Mouse (Mus musculus) midbrain, embryonic 12.5 days (tissue): ENCODE measurements around the gene Xpot. TPM values are rescaled to one million over a fixed set of nuclear protein-coding genes. Genes with fewer than 3 reads are reported as not detected.

ENCODE experiments used
- ATAC-seq: fragments of 200-750 bp; cut with Nextera tagmentation; 2 replicates; pipeline ENCODE4 v1.8.0; 2017; ENCODE audit warnings: low read depth, moderate TSS enrichment, moderate library complexity; ENCODE audit not compliant: low FRiP score
- H3K27ac ChIP-seq: fragments of 300-500 bp; sonication (generic); replicated peaks from 2 replicates; pipeline ENCODE4 v1.5.1; 2016; ENCODE audit warnings: mild to moderate bottlenecking
- H3K27me3 ChIP-seq: fragments of 300-500 bp; sonication (generic); 2 replicates; pipeline ENCODE4 v1.6.1; 2016; ENCODE audit warnings: mild to moderate bottlenecking
- H3K36me3 ChIP-seq: fragments of 300-500 bp; sonication (generic); 2 replicates; pipeline ENCODE4 v1.6.1; 2016
- H3K4me1 ChIP-seq: fragments of 300-500 bp; sonication (generic); 2 replicates; pipeline ENCODE4 v1.6.1; 2016
- H3K4me2 ChIP-seq: fragments of 300-500 bp; sonication (generic); replicated peaks from 2 replicates; pipeline ENCODE4 v1.6.1; 2016; ENCODE audit warnings: mild to moderate bottlenecking, moderate library complexity
- H3K4me3 ChIP-seq: fragments of 300-500 bp; sonication (generic); 2 replicates; pipeline ENCODE4 v1.5.1; 2016; ENCODE audit warnings: mild to moderate bottlenecking
- H3K9ac ChIP-seq: fragments of 300-500 bp; sonication (generic); replicated peaks from 2 replicates; pipeline ENCODE4 v1.6.1; 2016; ENCODE audit warnings: mild to moderate bottlenecking, moderate library complexity
- H3K9me3 ChIP-seq: fragments of 300-500 bp; sonication (generic); 2 replicates; pipeline ENCODE4 v1.6.1; 2016; ENCODE audit warnings: mild to moderate bottlenecking
- WGBS: fragments of 180-500 bp; shearing (Covaris S2); methylation state at CpG from one replicate; pipeline ENCODE4 v1.1.7; 2016; 5-methylcytosine and 5-hydroxymethylcytosine counted together
- polyA plus RNA-seq: library from polyadenylated mRNA; unstranded; fragments of >200 nt; fragmentation: Nextera tagmentation; extraction: Ambion mirVana; gene quantifications from 2 replicates; pipeline ENCODE4 v1.2.1, GENCODE M21; 2016

Xpot gene
- polyA plus RNA-seq, 1 experiment from 2014 or later = 52.3 TPM

- no peak overlapping the region for H3K9ac ChIP-seq
- no peak overlapping the region for H3K4me3 ChIP-seq
- no peaks in the 10 kb centered on the region for H3K4me1 ChIP-seq
- H3K4me2 ChIP-seq = no peak overlapping the region
- H3K9me3 ChIP-seq = no peaks in the 10 kb centered on the region
- no peak overlapping the region for H3K27ac ChIP-seq
- ATAC-seq = no peak
- peaks cover 80% of the 10 kb centered on the region for H3K36me3 ChIP-seq
- H3K27me3 ChIP-seq = no peaks in the 10 kb centered on the region
- WGBS = 88% methylated on average over 13 of the region's 13 CpGs
Observed at GRCm38 (mm10) chr10:121615146-121615870, 10.8 kb downstream of the Xpot start.

DNA sequence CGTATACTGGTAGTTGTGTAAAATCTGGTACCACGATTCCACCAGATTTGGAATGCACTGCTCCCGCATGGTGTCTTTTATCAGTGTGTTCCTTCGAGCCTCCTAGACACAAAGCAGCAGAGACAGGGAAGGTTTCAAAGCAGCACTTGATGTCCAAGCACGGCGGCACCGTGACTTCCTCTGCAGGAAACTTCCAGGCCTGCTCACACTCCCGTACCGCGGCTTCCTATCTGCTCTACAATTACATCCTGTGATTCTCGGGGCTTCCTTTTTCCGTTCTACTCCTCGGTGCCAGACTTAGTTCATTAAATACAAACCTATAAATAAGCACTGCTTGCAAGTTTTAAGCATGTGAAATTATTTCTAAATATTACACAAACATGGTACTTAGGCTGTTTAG lies 12.6 kb downstream of the Xpot start:
- Histone ChIP-seq H3K9me3 (no peaks in the 10 kb centered on the region), H3K4me1 (no peaks in the 10 kb centered on the region), H3K27ac (no peak overlapping the region), H3K9ac (no peak overlapping the region), H3K4me2 (no peak overlapping the region), H3K36me3 (peaks cover 84% of the 10 kb centered on the region), H3K27me3 (no peaks in the 10 kb centered on the region), H3K4me3 (no peak overlapping the region)
- 90% methylated on average over 13 of the region's 13 CpGs for WGBS
- ATAC-seq = no peak

GRCm38 (mm10) chr10:121612448-121612847 lies 13.7 kb downstream of the Xpot start:
- Histone ChIP-seq H3K27ac (no peak overlapping the region), H3K9me3 (no peaks in the 10 kb centered on the region), H3K4me2 (no peak overlapping the region), H3K36me3 (peaks cover 83% of the 10 kb centered on the region), H3K27me3 (no peaks in the 10 kb centered on the region), H3K9ac (no peak overlapping the region), H3K4me1 (no peaks in the 10 kb centered on the region), H3K4me3 (no peak overlapping the region)
- 90% methylated on average over 6 of the region's 6 CpGs for WGBS
- no peak for ATAC-seq

DNA sequence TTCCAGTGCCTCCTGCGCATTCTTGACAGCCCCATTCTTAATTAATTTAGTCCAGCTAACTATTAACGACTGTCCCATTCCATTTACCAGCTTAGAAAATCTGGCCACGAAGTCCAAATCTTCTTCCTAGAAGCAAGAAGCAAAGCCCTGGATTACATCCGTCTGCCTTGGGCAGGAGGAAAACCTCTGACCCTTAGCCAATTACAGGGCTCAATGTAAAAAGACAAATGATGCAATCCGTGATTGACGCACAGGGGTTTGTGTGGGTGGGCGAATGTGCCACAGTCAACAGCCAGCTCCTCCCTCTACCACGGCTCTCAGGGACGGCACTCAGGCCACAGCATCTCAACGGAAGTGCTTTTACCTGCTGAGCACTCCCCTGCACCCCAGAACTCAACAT lies 14.5 kb downstream of the Xpot start:
- no peaks in the 10 kb centered on the region for H3K9me3 ChIP-seq
- peaks cover 83% of the 10 kb centered on the region for H3K36me3 ChIP-seq
- H3K27ac ChIP-seq = no peak overlapping the region
- no peak overlapping the region for H3K4me3 ChIP-seq
- no peaks in the 10 kb centered on the region for H3K27me3 ChIP-seq
- no peaks in the 10 kb centered on the region for H3K4me1 ChIP-seq
- H3K4me2 ChIP-seq = no peak overlapping the region
- WGBS = 84% methylated on average over 10 of the region's 10 CpGs
- no peak overlapping the region for H3K9ac ChIP-seq
- ATAC-seq = no peak

- no peak overlapping the region for H3K4me2 ChIP-seq
- peaks cover 89% of the 10 kb centered on the region for H3K36me3 ChIP-seq
- H3K4me3 ChIP-seq = no peak overlapping the region
- H3K9me3 ChIP-seq = no peaks in the 10 kb centered on the region
- no peaks in the 10 kb centered on the region for H3K4me1 ChIP-seq
- H3K27me3 ChIP-seq = no peaks in the 10 kb centered on the region
- H3K9ac ChIP-seq = no peak overlapping the region
- WGBS = 95% methylated on average over 10 of the region's 10 CpGs
- no peak overlapping the region for H3K27ac ChIP-seq
- ATAC-seq = no peak
Observed at GRCm38 (mm10) chr10:121608177-121608576, 18.0 kb downstream of the Xpot start.

DNA sequence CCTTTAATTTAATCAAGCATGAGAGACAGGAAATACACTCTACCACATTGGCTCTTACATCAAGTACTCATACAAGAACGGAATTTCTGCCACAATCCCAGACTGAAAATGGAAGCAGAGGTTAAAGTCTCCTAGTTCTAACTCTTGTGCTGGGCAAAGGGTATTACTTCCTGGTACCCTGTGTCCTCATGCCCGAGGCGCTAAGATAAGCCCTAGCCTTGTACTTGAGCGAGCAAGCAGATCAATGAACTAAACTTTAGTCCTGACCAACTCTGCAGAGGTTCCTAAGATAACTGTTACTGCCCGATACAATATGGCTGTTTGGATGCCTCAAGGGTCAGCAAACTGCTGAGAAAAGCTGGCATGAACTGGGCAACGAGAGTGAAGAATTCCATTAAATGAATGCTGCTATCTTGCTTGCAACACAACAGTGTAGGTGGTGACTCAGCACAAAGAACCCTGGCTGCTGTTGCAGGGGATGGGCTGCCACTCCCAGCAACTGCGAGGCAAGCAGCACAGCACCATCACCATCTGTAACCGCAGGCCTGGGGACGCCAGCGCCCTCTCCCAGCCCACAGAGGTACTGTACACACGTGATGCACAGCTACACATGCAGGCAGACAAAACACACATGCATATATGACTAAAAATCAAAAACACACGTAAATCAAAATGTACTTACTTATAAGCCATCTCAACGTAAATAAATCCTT lies 21.3 kb downstream of the Xpot start:
- H3K27me3 ChIP-seq = no peaks in the 10 kb centered on the region
- 95% methylated on average over 13 of the region's 13 CpGs for WGBS
- H3K9ac ChIP-seq = no peak overlapping the region
- no peak overlapping the region for H3K27ac ChIP-seq
- H3K4me2 ChIP-seq = no peak overlapping the region
- no peak overlapping the region for H3K4me3 ChIP-seq
- ATAC-seq = no peak
- no peaks in the 10 kb centered on the region for H3K9me3 ChIP-seq
- peaks cover 93% of the 10 kb centered on the region for H3K36me3 ChIP-seq
- no peaks in the 10 kb centered on the region for H3K4me1 ChIP-seq

DNA sequence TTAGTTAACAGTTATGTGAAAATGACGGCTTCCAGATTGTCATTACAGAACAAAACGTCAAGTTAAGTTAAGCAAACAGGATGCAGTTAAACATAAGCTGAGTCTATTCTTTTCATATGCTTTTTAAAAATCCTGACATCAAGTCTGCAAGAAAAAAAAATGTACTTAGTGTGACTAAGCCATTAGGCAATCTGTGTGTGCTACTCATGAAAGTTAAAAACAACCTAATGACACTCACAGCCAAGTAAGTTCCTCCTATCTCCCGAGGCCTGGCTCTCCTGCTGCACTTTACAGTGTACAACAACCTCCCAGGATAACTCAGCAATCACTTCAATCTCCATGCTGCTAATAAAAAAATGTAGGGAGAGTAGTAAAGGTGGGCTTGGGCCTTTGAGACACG lies 22.6 kb downstream of the Xpot start:
- no peak overlapping the region for H3K4me3 ChIP-seq
- no peaks in the 10 kb centered on the region for H3K27me3 ChIP-seq
- H3K9me3 ChIP-seq = no peaks in the 10 kb centered on the region
- no peak overlapping the region for H3K9ac ChIP-seq
- no peak overlapping the region for H3K4me2 ChIP-seq
- H3K27ac ChIP-seq = no peak overlapping the region
- WGBS = 90% methylated on average over 4 of the region's 4 CpGs
- no peak for ATAC-seq
- H3K4me1 ChIP-seq = no peaks in the 10 kb centered on the region
- peaks cover 95% of the 10 kb centered on the region for H3K36me3 ChIP-seq

GRCm38 (mm10) chr10:121601272-121601671 lies 24.9 kb downstream of the Xpot start:
- Histone ChIP-seq H3K9me3 (no peaks in the 10 kb centered on the region), H3K4me2 (no peak overlapping the region), H3K4me3 (no peak overlapping the region), H3K27me3 (no peaks in the 10 kb centered on the region), H3K4me1 (no peaks in the 10 kb centered on the region), H3K36me3 (peaks cover 97% of the 10 kb centered on the region), H3K9ac (no peak overlapping the region), H3K27ac (no peak overlapping the region)
- 85% methylated on average over 6 of the region's 6 CpGs for WGBS
- ATAC-seq = no peak

GRCm38 (mm10) chr10:121596580-121596979 lies 29.6 kb downstream of the Xpot start:
- Histone ChIP-seq H3K9me3 (no peaks in the 10 kb centered on the region), H3K4me3 (no peak overlapping the region), H3K4me1 (no peaks in the 10 kb centered on the region), H3K4me2 (no peak overlapping the region), H3K36me3 (peaks cover 84% of the 10 kb centered on the region), H3K27me3 (no peaks in the 10 kb centered on the region), H3K27ac (no peak overlapping the region), H3K9ac (no peak overlapping the region)
- WGBS = 85% methylated on average over 9 of the region's 9 CpGs
- no peak for ATAC-seq

DNA sequence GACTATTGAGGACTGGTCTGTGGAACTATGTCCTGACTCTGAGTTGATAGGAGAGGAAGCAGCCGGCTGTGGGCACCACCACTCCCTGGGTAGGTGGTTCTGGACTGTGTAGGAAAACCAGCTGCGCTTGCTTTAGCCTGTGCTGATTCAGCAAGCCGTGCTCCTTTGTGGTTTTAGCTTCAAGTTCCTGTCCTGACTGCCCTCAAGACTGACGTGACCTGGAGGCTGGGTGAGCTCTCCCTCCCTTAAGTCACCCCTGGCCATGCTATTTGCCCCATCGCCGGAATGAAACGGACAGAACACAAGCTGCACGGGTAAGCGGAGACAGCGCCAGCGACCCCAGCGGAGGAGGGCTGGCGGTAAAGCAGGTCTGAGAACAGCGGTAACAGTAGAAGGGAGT lies 35.0 kb downstream of the Xpot start:
- Histone ChIP-seq H3K4me2 (no peak overlapping the region), H3K27ac (no peak overlapping the region), H3K4me3 (no peak overlapping the region), H3K36me3 (peaks cover 42% of the 10 kb centered on the region), H3K9ac (no peak overlapping the region), H3K9me3 (no peaks in the 10 kb centered on the region), H3K27me3 (no peaks in the 10 kb centered on the region), H3K4me1 (no peaks in the 10 kb centered on the region)
- WGBS = 93% methylated on average over 14 of the region's 14 CpGs
- no peak for ATAC-seq

- WGBS = 66% methylated on average over 6 of the region's 6 CpGs
- Histone ChIP-seq H3K4me2 (peak overlapping the region; percentile 70), H3K9ac (peak overlapping the region; percentile 84; the same call in 1 of the 2 replicates), H3K27ac (no peak overlapping the region), H3K27me3 (no peaks in the 10 kb centered on the region), H3K36me3 (peaks cover 33% of the 10 kb centered on the region), H3K4me3 (peak overlapping the region; percentile 84), H3K4me1 (peaks cover 12% of the 10 kb centered on the region), H3K9me3 (no peaks in the 10 kb centered on the region)
- no peak for ATAC-seq
Observed at GRCm38 (mm10) chr10:121587371-121587840, 38.7 kb downstream of the Xpot start.

DNA sequence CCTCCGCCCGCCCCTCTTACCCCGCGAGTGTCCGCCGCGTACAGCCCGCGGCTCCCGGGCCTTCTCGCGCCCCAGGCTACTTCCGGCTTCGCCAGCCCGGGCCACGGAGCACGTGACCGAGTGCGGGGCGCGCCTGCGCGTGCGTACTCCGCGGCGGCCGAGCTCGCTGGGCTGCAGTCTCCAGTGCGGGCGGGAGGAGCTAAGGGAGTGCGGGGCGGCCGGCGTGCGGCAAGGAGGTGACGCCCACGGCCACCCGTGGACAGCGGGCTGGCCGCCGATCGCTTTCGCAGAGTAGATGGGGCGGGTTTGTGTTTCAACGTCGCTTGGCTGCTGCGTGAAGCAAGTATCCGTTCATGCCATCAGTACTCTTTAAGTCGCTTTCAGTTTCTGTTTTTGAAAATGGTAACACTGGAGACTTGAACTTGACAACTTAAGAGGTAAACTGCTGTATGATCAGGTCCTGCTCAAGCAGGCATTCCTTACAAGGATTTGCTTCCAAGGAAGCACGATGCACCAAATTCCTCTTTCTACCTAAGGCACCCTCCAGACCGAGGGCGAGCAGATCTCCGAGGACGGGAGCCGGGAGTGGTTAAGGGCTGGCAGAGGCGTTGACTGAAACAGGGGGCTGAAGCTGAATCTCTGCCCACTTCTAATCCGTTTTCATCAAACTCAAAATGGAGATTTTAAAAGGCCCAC lies 39.3 kb downstream of the Xpot start, which contains the start of gene Tbk1:
TSS of gene Tbk1 (minus strand) at position 113 of the 696 bp plus-strand sequence.
- Histone ChIP-seq H3K27ac (peak within 1 kb of the TSS; percentile 43), H3K4me3 (peak within 1 kb of the TSS; percentile 84)

More for the DNA sequence above, 39.3 kb downstream of the Xpot start, which contains the start of gene Tbk1:
- peak; percentile 98 for ATAC-seq
- H3K36me3 ChIP-seq = peaks cover 33% of the 10 kb centered on the region
- no peaks in the 10 kb centered on the region for H3K9me3 ChIP-seq
- no peaks in the 10 kb centered on the region for H3K27me3 ChIP-seq
- H3K4me1 ChIP-seq = peaks cover 12% of the 10 kb centered on the region
- peak within 1 kb of the TSS; percentile 70 for H3K4me2 ChIP-seq
- under 1% methylated on average over 58 of the region's 58 CpGs for WGBS
- peak within 1 kb of the TSS; percentile 84 for H3K9ac ChIP-seq
